Mouse (Mus musculus) subcutaneous adipose tissue, adult 2 months (tissue): Measurements from ENCODE around the gene Mras. TPM values are rescaled to one million over a fixed set of nuclear protein-coding genes. Genes with fewer than 3 reads are reported as not detected.

ENCODE experiments used
- polyA plus RNA-seq: library from polyadenylated mRNA; depleted of rRNA; stranded (reverse); fragments of >200 nt; gene quantifications from 2 replicates; pipeline ENCODE4 v1.2.3, GENCODE M21; 2012; ENCODE audit warnings: low replicate concordance; rRNA removed

Mras gene
- 17.6 and 60.7 TPM in 2 replicates for polyA plus RNA-seq

GRCm38 (mm10) chr9:99437031-99437764 is at the start of gene Mras:
Gene Mras, minus strand, starts transcription at chr9:99437381.

DNA sequence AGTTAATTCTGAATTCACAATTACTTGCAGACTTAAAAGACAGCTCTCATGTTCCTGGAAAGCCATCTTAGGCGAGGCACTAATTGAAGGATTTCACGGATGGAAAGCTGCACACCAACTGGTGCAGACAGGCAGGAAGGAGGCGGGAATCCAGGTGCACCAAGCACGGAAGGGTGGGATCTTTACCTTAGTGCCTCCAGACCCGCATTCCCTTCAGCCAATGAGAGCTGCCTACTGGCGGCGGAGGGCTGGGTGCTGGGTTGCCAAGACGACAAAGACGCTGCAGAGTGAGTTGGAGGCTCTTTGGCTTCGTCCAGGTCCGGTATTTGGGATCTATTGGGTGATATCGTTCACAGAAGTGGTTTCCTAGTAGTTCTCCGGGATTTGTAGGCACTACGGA is 14.0 kb upstream of the Mras start, which contains the start of gene Nme9:
TSS of gene Nme9 (plus strand) at position 315 of the 400 bp plus-strand sequence.

DNA sequence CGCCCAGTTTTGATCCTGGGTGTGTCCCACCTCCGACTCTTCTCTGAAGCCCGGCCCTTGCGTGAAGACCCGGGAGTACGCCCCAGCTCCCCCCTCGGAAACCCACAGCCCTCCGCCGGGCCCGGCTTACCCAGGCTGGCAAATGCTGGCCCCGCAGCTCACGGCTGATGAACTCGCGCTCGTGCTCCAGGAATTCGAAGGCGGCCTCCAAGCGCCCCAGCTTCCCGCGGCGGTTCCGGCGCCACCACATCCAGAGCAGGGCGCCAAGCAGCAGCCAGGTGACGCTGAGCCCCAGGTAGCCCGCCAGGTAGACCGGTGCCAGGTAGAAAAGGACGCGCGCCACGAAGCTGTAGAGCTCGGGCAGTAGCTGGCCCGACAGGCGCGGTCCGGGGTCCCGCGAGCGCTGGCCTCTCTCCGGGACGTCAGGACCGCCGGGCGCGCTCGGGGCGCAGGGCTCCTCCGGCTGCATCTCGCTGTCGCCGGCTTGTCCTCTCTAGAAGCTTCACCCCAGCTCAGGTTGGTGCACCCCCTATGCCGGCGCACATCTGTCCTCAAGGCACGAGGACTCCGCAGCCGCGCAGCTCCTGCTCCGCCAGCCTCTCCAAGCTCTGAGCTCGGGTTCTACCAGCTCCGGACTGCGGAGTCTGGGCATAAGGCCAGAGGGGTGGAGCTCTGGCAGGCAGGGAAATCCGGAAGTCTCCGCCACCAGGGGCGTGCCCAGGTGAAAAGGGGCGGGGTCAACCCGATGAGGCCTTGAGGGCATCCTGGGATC is 79.1 kb downstream of the Mras start, which contains the start of gene Esyt3:
TSS of gene Esyt3 (minus strand) at position 637 of the 772 bp plus-strand sequence.

Other genes with a start within 250 kb of the Mras start
- gene Faiml, start 200.1 kb downstream of the Mras start, polyA plus RNA-seq: not detected in 2 replicates
- gene Cep70, start 194.0 kb downstream of the Mras start, polyA plus RNA-seq: 3.6 and 10.4 TPM in 2 replicates
- gene Esyt3, start 78.8 kb downstream of the Mras start, polyA plus RNA-seq: 0.52 and 6.4 TPM in 2 replicates
- gene Nme9, start 14.1 kb upstream of the Mras start, polyA plus RNA-seq: not detected in 2 replicates
- gene Armc8, start 131.5 kb upstream of the Mras start, polyA plus RNA-seq: 14.3 and 15.9 TPM in 2 replicates
- 5.1 and 9.4 TPM in 2 replicates for gene Dbr1, start 138.4 kb upstream of the Mras start, polyA plus RNA-seq
- gene A4gnt, start 175.1 kb upstream of the Mras start, polyA plus RNA-seq: not detected in 2 replicates
- 1.4 and 6.4 TPM in 2 replicates for gene Dzip1l, start 192.1 kb upstream of the Mras start, polyA plus RNA-seq